Mouse (Mus musculus) brain, embryonic 14.5 days (tissue): Measurements from ENCODE around the gene Rtn4rl1.

ENCODE experiments used
- CTCF ChIP-seq: fragments of 200-500 bp; IDR thresholded peaks from 2 replicates; pipeline ENCODE4 v1.5.1; 2012; ENCODE audit warnings: inconsistent platforms, mild to moderate bottlenecking, moderate library complexity, borderline replicate concordance; ENCODE audit not compliant: insufficient read depth, insufficient read length; ENCODE audit errors: extremely low read depth
- POLR2A ChIP-seq: fragments of 200-500 bp; IDR thresholded peaks from 2 replicates; pipeline ENCODE4 v1.6.1; 2012; ENCODE audit warnings: mild to moderate bottlenecking, inconsistent platforms, borderline replicate concordance; ENCODE audit not compliant: poor library complexity, insufficient read depth, insufficient read length, severe bottlenecking; ENCODE audit errors: extremely low read depth

DNA sequence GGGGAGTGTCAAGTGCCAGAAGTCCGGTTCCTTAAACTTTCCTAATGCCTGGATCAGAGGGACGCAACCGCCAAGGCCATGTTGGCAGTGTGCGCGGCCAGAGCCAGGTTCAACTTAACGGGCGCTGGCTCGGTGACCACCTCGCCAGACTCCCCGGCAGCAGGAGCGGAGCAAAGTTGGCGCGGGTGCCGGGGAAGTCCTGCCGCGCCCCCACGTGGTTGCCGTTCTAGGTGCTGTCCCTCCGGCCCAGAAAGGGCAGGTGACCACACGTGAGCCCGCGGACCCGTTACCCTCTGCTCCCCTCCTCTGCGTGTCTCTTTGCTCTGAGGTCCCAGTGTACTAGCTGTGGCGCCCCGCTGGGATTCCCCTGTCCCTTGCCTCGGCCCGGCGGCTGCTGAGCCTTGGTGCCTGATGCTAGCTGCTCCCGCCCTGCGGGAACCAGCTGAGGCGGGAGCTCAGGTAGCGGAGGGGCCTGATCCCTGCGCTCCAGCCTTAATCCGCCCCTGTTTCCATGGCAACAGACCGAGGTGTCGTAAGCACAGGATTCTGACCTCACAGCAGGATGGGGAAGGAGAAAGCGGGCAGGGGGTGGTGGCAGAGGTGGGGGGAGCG lies 1.4 kb downstream of the Rtn4rl1 start:
- TF ChIP-seq POLR2A (no peak), CTCF (no peak)
